Comparison of ENCODE assay signal across 8 mouse cellular contexts in the genomic region with DNA sequence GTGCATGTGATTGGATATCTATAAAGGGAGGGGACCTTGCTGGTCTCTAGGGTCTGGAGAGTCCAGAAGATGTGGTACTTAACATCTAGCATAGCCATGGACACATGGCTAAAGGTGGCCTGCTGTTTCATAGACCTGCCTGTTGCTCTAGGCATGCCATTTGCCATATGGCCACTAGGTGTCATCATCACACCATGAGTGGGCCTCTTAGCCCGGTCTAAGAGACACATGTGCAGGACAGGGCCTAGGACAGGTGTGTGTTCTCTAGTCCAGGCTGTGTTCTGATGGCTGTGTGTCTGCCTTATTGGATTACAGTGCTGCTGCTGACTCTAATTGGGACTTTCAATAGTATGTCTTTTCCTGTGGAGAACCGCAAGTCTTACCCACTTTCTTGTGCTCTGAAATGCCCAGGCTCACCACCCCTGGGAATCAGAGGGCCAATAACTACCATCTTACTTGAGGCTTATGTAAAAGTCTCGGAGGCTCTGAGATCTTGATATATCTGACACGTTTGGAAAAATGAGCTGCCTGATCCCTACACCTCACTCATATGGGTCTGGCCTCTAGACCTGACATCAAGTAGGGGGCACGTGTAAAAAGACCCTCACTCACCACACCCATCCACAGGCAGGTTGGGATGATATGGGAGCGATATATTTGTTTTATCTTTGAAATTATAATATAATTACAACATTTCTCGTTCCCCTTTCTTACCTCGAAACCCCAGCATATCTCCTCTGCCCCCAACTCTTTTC. TPM values are rescaled to one million over a fixed set of nuclear protein-coding genes. Genes with fewer than 3 reads are reported as not detected.
DNase-seq lines count a peak whose midpoint lies in the region; ATAC-seq and TF ChIP-seq lines count a peak whose summit lies in the region.

No protein-coding gene starts in this region.

- peak; percentile 100 for TF ChIP-seq CTCF in forebrain, postnatal 0 days (IDR thresholded peaks at IDR 0.05; ENCODE audit: low read depth)

- peak; percentile 86 for ATAC-seq in forebrain, postnatal 0 days
- peak; percentile 79 to 91 for ATAC-seq in hematopoietic stem cell, adult 5-6 weeks (replicated peaks in 1 of 2; ENCODE audit: insufficient read depth in 1 of 2, low FRiP score in 2 of 2, low TSS enrichment in 1 of 2, low read depth in 1 of 2, poor library complexity in 2 of 2, severe bottlenecking in 2 of 2)
- peak; percentile 43; the same call in 1 of the 2 replicates for ATAC-seq in lung, embryonic 15.5 days (ENCODE audit: borderline replicate concordance, extremely low read depth, low FRiP score, low TSS enrichment)

- H3K27me3 ChIP-seq in forebrain, postnatal 0 days (ENCODE audit: insufficient read depth, low read length) = no peaks in the 10 kb centered on the region
- H3K27me3 ChIP-seq in lung, embryonic 15.5 days = no peaks in the 10 kb centered on the region

- no peak overlapping the region for H3K4me2 ChIP-seq in forebrain, postnatal 0 days (ENCODE audit: low read depth)
- H3K4me2 ChIP-seq in lung, embryonic 15.5 days = no peak overlapping the region

- H3K36me3 ChIP-seq in forebrain, postnatal 0 days (ENCODE audit: insufficient read depth) = no peaks in the 10 kb centered on the region
- H3K36me3 ChIP-seq in lung, embryonic 15.5 days = no peaks in the 10 kb centered on the region

- H3K4me3 ChIP-seq in forebrain, postnatal 0 days (ENCODE audit: low read depth, low read length) = no peak overlapping the region
- no peak overlapping the region for H3K4me3 ChIP-seq in lung, embryonic 15.5 days

- DNase-seq in ES-CJ7 (ENCODE audit: low read depth, low spot score) = peak; percentile 84
- peak; percentile 60 for DNase-seq in cerebellum, adult 11-12 months
- peak; percentile 87 for DNase-seq in forebrain, postnatal 0 days
- peak; percentile 64 to 85 for DNase-seq in layer of hippocampus, adult 8-10 months (ENCODE audit: low spot score in 2 of 2)
- DNase-seq in ovary, postnatal 10 days (ENCODE audit: low spot score) = peak; percentile 77
- DNase-seq in thymus, postnatal 0 days (ENCODE audit: low spot score) = peak; percentile 64

- 60% methylated on average over 8 of the region's 8 CpGs for WGBS in forebrain, postnatal 0 days
- 53% methylated on average over 8 of the region's 8 CpGs for WGBS in lung, embryonic 15.5 days

- no peak overlapping the region for H3K27ac ChIP-seq in forebrain, postnatal 0 days (ENCODE audit: low read depth, low read length)
- no peak overlapping the region for H3K27ac ChIP-seq in lung, embryonic 15.5 days

- no peaks in the 10 kb centered on the region for H3K9me3 ChIP-seq in forebrain, postnatal 0 days (ENCODE audit: low read length)
- H3K9me3 ChIP-seq in lung, embryonic 15.5 days = no peaks in the 10 kb centered on the region

- H3K9ac ChIP-seq in forebrain, postnatal 0 days = no peak overlapping the region
- H3K9ac ChIP-seq in lung, embryonic 15.5 days = no peak overlapping the region

- no peaks in the 10 kb centered on the region for H3K4me1 ChIP-seq in forebrain, postnatal 0 days (ENCODE audit: insufficient read depth)
- H3K4me1 ChIP-seq in lung, embryonic 15.5 days = peaks cover 12% of the 10 kb centered on the region; the same call in 1 of the 2 replicates

RNA-seq across cellular contexts. Expression of a gene that starts 22.5 kb away (rescaled TPM):
- total RNA-seq in forebrain, postnatal 0 days (2014; rRNA removed) = 3.2 and 7.6 TPM in 2 replicates
- 5.1 and 6.9 TPM in 2 replicates for polyA plus RNA-seq in forebrain, postnatal 0 days (2015; fragmentation: Nextera tagmentation; extraction: Ambion mirVana)
- 12.5 and 26.9 TPM in 2 replicates for total RNA-seq in hematopoietic stem cell, adult 5-6 weeks (2017)
- 1 to 10 TPM; 5.0 to 7.2 (median 5.4) TPM for total RNA-seq in layer of hippocampus, adult 8-10 months (2022)
- 23.8 and 25.0 TPM in 2 replicates for polyA plus RNA-seq in lung, embryonic 15.5 days (2015; fragmentation: Nextera tagmentation; extraction: Ambion mirVana)
- polyA plus RNA-seq in thymus, postnatal 0 days (2015; fragmentation: Nextera tagmentation; extraction: Ambion mirVana) = 33.4 and 35.1 TPM in 2 replicates
